Mouse (Mus musculus) cerebellum, adult (tissue): ENCODE measurements around the gene Cops7a.
A peak's percentile ranks its signal among the peaks of the same experiment; 100 is the strongest.

Experiments used
- ATAC-seq: cut with Nextera tagmentation; 2 replicates; pipeline ENCODE4 v1.9.2; 2017; ENCODE audit warnings: mild to moderate bottlenecking, moderate library complexity, mixed read lengths; ENCODE audit not compliant: insufficient number of reproducible peaks, low FRiP score, low TSS enrichment

Cops7a gene

DNA sequence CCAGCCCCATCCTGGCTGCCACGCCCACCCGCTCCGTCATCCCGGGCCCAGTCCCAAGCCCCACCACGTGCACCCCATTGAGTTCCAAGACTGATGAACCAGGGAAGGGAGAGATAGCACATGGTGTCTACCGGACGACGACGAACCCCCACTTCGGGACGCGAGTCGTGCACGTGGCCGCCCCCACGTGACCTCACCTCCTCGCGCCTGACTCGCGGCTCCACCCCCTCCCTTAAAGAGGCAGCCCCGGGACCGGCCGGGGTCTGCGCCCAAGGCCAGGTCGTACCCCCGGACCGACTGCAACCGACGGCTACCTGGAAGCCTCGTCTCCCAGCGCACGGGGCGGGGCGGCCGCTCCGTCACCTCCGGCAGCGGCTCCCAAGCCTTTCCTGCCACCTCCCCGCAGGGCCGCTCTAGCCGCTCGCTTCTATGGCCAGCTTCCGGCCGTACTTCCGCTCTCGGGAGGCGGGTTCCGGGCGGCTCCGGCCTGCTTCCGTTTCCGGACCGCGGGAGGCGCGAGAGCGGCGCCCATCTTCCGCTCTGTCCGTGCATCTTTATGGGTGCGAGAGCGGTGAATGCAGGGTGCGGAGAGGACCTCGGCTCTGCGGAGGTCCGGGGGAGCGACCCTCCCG is at the start of gene Cops7a:
Gene Cops7a, minus strand, starts transcription at position 451 of the 632 bp plus-strand sequence.
- ATAC-seq, result peak; percentile 92

GRCm38 (mm10) chr6:125009181-125010073 is 44.1 kb upstream of the Cops7a start:
- peak; percentile 58 for ATAC-seq

DNA sequence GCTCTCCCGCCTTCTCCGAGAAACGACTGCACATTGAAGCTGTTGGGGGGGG is 43.6 kb upstream of the Cops7a start, which contains the start of gene Zfp384:
Gene Zfp384, plus strand, starts transcription at position 17 of the 52 bp plus-strand sequence.
- ATAC-seq, result no peak

- ATAC-seq, result peak; percentile 98
Measured at GRCm38 (mm10) chr6:125008586-125009128, 43.3 kb upstream of the Cops7a start.

DNA sequence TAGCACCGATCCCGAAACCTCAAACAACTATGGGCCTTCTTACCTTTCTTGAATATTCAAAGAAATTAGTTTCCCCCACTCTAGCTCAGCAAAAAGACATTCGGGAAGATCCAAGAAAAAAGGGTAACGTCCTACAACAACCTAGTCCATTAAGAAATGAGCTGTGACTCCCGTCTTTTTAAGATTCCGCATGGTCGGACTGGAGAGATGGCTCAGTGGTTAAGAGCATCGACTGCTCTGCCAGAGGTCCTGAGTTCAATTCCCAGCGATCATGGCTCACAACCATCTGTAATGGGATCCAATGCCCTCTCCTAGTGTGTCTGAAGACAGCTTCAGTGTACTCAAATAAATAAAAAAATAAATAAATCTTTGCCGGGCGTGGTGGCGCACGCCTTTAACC is 42.7 kb upstream of the Cops7a start:
- no peak for ATAC-seq

DNA sequence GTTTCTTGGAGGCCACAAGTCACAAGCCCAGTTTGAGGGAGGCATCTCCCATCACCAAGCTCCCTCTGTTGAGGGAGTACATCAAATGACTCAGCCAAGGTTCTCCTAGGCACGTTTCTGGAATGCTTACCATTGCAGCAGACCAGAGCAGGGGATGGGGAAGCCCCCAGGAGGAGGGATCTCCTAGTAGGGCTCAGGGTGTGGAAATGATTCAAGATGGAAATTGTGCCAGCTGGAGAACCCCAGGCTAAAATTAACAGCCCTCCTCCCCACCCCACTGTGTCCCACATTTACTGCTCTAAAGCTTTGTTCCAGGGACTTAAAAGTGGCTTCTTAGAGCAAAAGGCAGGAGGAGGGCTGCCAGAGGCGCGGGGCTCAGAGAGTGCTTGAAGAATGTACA is 39.7 kb upstream of the Cops7a start:
- ATAC-seq, result no peak

DNA sequence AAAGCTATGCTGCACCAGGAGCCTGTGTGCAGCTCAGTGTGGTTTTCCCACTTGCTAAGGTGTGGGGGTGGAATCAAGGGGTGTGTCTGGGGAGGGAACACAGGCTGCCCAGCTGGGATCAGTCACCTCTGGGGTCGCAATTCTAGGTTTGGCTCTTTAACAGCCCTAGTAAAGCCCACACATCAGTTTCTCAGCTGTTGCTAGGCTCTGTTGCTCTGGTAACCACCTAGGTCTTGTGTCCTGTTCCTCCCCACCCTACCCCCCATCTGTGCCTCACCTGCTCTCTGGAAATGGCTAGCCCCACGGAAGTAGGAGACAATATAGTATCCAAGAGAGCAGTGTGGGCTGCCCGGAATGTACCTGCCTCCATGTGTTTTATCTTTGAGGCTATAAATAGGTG is 38.4 kb upstream of the Cops7a start:
- no peak for ATAC-seq

- ATAC-seq, result no peak
Measured at GRCm38 (mm10) chr6:124999546-124999945, 34.2 kb upstream of the Cops7a start.

GRCm38 (mm10) chr6:124999091-124999490 is 33.8 kb upstream of the Cops7a start:
- no peak for ATAC-seq

DNA sequence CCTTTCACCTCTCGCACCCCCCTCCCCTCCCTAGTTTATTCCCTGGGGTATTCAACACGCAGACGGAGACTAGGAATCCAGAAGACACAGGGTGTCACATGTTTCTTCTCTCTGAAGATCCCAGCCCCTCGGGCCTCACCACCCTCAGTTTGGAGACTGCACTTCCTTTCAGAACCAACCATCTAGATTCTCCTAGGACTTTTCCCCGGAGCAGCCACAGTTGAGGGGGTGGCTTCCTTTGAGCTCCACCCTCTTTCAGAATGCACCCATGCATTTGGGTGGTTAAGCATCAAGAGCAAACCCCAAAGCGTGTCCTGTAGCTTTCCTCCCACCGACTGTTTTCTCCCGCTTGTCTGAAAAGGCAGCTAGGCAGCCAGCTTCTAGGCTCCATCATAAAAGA is 32.7 kb upstream of the Cops7a start:
- ATAC-seq, result no peak

- ATAC-seq, result peak; percentile 78
Measured at GRCm38 (mm10) chr6:124996551-124997501, 31.5 kb upstream of the Cops7a start, which contains the start of gene Pianp. Pianp (plus strand) TSS chr6:124996694.

- ATAC-seq, result no peak
Measured at GRCm38 (mm10) chr6:124995831-124996403, 30.6 kb upstream of the Cops7a start.

- ATAC-seq, result no peak
Measured at GRCm38 (mm10) chr6:124995246-124995645, 29.9 kb upstream of the Cops7a start.

GRCm38 (mm10) chr6:124993876-124994275 is 28.5 kb upstream of the Cops7a start:
- no peak for ATAC-seq

- ATAC-seq, result no peak
Measured at GRCm38 (mm10) chr6:124993365-124993764, 28.0 kb upstream of the Cops7a start.

GRCm38 (mm10) chr6:124992241-124992640 is 26.9 kb upstream of the Cops7a start:
- no peak for ATAC-seq

DNA sequence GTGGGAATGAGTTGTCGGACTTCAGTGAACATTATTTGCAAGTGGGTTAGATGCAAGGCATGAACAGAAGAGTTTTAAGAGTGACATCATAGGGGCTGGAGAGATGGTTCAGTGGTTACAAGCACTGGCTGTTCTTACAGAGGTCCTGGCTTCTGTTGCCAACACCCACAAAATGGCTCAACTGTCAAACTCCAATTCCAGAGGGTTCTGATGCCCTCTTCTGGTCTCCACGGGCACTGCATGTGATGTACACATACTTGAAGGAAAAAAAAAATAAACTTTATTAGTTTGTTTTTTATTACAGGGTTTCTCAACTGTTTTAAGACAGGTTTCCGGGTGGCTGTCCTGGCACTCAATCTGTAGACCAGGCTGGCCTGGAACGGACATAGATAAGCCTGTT is 2.4 kb upstream of the Cops7a start:
- no peak for ATAC-seq

DNA sequence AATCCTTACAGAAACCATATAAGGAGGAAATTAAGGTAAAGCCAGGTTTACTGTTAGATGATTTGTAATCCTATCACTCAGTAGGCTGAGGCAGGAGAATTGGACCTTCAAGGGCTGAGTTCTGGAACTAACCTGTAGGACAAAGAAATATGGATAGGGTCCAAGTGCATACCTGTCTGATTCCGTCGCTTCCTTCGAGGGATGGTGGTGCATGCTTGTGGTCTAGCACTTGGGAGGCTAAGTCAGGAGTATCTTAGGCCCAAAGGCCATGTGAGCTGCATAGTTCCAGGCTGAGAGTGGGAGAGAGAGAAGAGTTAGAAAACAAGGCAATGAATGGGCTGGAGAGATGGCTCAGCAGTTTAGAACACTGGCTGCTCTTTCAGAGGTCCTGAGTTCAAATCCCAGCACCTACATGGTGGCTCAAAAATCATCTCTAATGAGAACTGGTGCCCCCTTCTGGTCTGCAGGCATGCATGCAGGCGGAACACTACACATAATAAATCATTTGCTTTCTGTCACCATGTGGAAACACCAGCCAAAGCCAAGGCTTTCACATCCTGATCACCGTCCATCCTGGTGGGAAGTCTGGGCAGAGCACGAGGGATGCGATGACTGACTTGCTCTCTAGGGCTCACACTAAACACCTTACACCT is 1.3 kb upstream of the Cops7a start:
- ATAC-seq, result no peak

DNA sequence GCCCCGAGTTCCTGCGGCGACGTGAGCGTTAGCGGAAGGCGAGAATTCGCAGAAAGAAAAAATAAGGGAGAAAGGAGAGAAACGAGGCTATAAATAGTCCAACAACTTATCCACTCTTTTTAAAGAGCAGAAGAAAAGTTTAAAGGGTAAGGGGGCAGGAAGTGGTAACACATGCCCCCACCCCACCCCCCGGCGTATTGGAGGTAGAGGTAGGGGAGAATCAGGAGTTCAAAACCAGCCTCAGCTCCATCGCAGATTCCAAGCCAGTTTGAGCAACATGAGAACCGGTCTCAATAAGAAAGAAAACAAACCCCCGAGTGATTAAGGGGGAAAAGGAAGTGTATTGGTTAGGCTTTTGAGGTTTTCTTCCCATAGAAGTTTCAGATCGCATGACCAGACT is 409 bp upstream of the Cops7a start:
- ATAC-seq, result no peak

- ATAC-seq, result no peak
Measured at GRCm38 (mm10) chr6:124964638-124965037, 700 bp downstream of the Cops7a start.
